Mouse (Mus musculus): ENCODE measurements around the gene Adamts6.

- no peak for TF ChIP-seq CTCF (IDR thresholded peaks at IDR 0.05; ENCODE audit: insufficient read depth, low read length)
- TF ChIP-seq POLR2A (IDR thresholded peaks at IDR 0.05; ENCODE audit: borderline replicate concordance, extremely low read depth, low read depth, low read length), result no peak
These were observed 210.0 kb downstream of the Adamts6 start for GRCm38 (mm10) chr13:104497592-104497991.
